Mouse (Mus musculus): ENCODE data around the gene Cdh4. TPM values are rescaled to one million over a fixed set of nuclear protein-coding genes. Genes with fewer than 3 reads are reported as not detected.

Gene Cdh4
- polyA plus RNA-seq, 1 experiment from 2014 or later, result 22.6 TPM

DNA sequence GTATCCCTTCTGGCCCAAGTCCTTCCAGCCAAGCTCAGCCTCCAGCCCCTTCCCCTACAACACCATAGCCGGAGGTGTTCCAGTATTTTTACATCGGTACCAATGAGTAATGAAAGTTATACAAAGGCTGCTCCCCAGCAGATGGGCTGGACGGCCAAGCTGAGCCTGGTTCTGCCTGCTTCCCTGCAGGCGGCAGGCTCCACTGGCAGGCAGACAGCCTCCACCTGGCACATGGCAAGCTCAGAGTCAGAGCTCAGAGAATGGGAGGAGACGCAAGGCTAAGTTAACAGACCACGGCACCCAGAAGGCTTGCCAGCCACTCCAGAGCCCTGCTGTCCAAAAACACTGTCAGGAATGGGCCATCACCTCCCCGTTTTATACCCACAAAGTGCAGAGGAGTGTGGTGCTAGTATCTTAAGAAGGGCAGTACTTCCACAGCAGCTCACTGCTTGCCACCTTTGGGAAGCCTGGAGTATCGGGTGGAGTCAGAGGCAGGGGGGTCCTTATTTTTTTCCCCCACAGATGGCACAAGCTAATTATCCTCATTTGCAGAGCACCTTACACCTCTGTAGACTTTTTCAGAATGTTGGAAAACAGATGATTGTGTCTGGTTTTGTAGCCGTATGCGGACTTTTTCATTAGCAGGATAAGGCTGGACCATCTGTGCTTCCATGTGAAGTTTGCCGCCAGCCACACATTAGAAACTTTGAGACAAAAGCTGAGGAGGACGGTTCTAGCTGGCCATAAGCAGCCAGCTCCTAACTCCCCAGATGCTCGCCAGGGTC is 320.5 kb downstream of the Cdh4 start:
- no peaks in the 10 kb centered on the region for H3K36me3 ChIP-seq
- H3K9me3 ChIP-seq, result no peaks in the 10 kb centered on the region
- H3K9ac ChIP-seq, result no peak overlapping the region
- H3K27ac ChIP-seq, result no peak overlapping the region
- peaks cover 38% of the 10 kb centered on the region for H3K4me1 ChIP-seq
- H3K4me2 ChIP-seq (replicated peaks), result no peak overlapping the region
- H3K4me3 ChIP-seq, result no peak overlapping the region
- H3K27me3 ChIP-seq (replicated peaks), result 0 out of 2 replicates have a peak, but pooled peaks cover 9% of the 10 kb centered on the region
- WGBS, result 65% methylated on average over 13 of the region's 13 CpGs
- no peak for ATAC-seq (ENCODE audit: low FRiP score, low read depth)

DNA sequence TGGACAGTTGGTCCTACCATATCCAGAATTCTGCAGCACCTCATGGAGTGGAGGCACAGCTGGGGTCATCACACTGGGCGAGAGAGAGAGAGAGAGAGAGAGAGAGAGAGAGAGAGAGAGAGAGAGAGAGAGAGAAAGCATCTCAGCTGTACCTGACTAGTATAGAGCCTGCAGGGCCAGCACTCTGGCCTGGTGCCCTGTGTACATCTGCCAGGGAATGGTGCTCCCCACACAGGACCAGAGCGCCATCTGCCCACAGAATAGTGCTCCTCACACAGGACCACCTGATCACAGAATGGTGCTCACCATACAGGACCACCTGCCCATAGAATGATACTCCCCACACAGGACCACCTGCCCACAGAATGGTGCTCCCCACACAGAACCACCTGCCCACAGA is 322.2 kb downstream of the Cdh4 start:
- no peaks in the 10 kb centered on the region for H3K9me3 ChIP-seq
- H3K27me3 ChIP-seq (replicated peaks), result 0 out of 2 replicates have a peak, but pooled peaks cover 9% of the 10 kb centered on the region
- no peak overlapping the region for H3K4me3 ChIP-seq
- 94% methylated on average over 2 of the region's 2 CpGs for WGBS
- no peak for ATAC-seq (ENCODE audit: low FRiP score, low read depth)
- H3K27ac ChIP-seq, result no peak overlapping the region
- peaks cover 50% of the 10 kb centered on the region for H3K4me1 ChIP-seq
- H3K36me3 ChIP-seq, result no peaks in the 10 kb centered on the region
- no peak overlapping the region for H3K9ac ChIP-seq
- H3K4me2 ChIP-seq (replicated peaks), result no peak overlapping the region

- no peaks in the 10 kb centered on the region for H3K9me3 ChIP-seq
- H3K27me3 ChIP-seq (replicated peaks), result 0 out of 2 replicates have a peak, but pooled peaks cover 9% of the 10 kb centered on the region
- peaks cover 42% of the 10 kb centered on the region for H3K4me1 ChIP-seq
- no peak overlapping the region for H3K4me3 ChIP-seq
- peak overlapping the region; percentile 36 for H3K4me2 ChIP-seq (replicated peaks)
- 26% methylated on average over 16 of the region's 16 CpGs for WGBS
- no peaks in the 10 kb centered on the region for H3K36me3 ChIP-seq
- ATAC-seq (ENCODE audit: low FRiP score, low read depth), result peak; percentile 30; the same call in 1 of the 2 replicates
- no peak overlapping the region for H3K27ac ChIP-seq
- no peak overlapping the region for H3K9ac ChIP-seq
Measured at GRCm38 (mm10) chr2:179766664-179767526, 324.7 kb downstream of the Cdh4 start.

- Histone ChIP-seq H3K4me1 (peaks cover 36% of the 10 kb centered on the region), H3K9me3 (no peaks in the 10 kb centered on the region), H3K9ac (no peak overlapping the region), H3K36me3 (no peaks in the 10 kb centered on the region), H3K4me3 (no peak overlapping the region), H3K27ac (no peak overlapping the region), H3K4me2 (replicated peaks) (peak overlapping the region; percentile 36), H3K27me3 (replicated peaks) (0 out of 2 replicates have a peak, but pooled peaks cover 9% of the 10 kb centered on the region)
- ATAC-seq (ENCODE audit: low FRiP score, low read depth), result no peak
- WGBS, result 7% methylated on average over 9 of the region's 9 CpGs
Measured at GRCm38 (mm10) chr2:179767527-179767849, 325.3 kb downstream of the Cdh4 start.

DNA sequence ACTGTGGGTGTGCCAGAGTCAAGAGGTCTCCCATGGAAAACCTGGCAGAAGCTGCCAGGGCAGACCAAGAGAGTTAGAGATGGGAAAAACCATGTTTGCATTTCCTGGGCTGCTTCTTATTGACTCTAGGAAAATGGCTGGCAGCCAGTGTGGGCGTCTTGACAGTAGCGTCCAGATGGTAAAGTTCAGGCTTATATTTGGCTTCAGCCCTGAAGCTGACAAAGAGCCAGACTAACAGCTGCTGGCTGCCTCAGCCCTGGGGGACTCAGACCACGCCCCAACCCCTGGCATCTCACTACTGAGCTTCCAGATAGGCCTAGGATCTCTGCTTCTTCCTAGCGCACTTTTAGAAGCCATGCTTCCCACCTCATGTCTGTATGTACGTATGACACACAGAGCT is 326.9 kb downstream of the Cdh4 start:
- WGBS, result 68% methylated on average over 5 of the region's 5 CpGs
- no peaks in the 10 kb centered on the region for H3K36me3 ChIP-seq
- H3K27me3 ChIP-seq (replicated peaks), result 0 out of 2 replicates have a peak, but pooled peaks cover 9% of the 10 kb centered on the region
- ATAC-seq (ENCODE audit: low FRiP score, low read depth), result no peak
- no peak overlapping the region for H3K4me3 ChIP-seq
- H3K9me3 ChIP-seq, result no peaks in the 10 kb centered on the region
- peaks cover 36% of the 10 kb centered on the region for H3K4me1 ChIP-seq
- H3K4me2 ChIP-seq (replicated peaks), result no peak overlapping the region
- H3K27ac ChIP-seq, result no peak overlapping the region
- no peak overlapping the region for H3K9ac ChIP-seq

DNA sequence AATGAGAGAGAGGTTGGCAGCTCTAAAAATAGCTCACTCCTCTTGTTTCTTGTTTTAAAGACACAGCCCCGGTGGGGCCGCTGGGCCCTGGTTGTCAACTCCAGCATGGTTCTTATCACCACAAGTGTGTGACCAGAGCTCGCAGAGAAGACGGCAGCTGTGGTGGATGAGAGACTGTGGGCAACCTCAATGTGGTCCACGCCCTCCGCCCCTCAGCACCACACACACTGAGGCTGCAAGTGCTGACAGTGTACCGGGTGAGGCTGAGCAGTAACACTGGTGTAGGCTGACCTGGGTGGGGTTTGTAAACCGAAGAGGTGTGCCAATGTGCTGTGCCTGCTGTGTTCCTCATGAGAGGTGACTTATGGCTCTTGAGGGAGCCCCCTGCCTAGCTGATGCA is 327.7 kb downstream of the Cdh4 start:
- H3K4me2 ChIP-seq (replicated peaks), result no peak overlapping the region
- no peak for ATAC-seq (ENCODE audit: low FRiP score, low read depth)
- 86% methylated on average over 8 of the region's 8 CpGs for WGBS
- peaks cover 44% of the 10 kb centered on the region for H3K4me1 ChIP-seq
- H3K27me3 ChIP-seq (replicated peaks), result 0 out of 2 replicates have a peak, but pooled peaks cover 9% of the 10 kb centered on the region
- no peak overlapping the region for H3K9ac ChIP-seq
- no peak overlapping the region for H3K27ac ChIP-seq
- H3K9me3 ChIP-seq, result no peaks in the 10 kb centered on the region
- H3K4me3 ChIP-seq, result no peak overlapping the region
- no peaks in the 10 kb centered on the region for H3K36me3 ChIP-seq

DNA sequence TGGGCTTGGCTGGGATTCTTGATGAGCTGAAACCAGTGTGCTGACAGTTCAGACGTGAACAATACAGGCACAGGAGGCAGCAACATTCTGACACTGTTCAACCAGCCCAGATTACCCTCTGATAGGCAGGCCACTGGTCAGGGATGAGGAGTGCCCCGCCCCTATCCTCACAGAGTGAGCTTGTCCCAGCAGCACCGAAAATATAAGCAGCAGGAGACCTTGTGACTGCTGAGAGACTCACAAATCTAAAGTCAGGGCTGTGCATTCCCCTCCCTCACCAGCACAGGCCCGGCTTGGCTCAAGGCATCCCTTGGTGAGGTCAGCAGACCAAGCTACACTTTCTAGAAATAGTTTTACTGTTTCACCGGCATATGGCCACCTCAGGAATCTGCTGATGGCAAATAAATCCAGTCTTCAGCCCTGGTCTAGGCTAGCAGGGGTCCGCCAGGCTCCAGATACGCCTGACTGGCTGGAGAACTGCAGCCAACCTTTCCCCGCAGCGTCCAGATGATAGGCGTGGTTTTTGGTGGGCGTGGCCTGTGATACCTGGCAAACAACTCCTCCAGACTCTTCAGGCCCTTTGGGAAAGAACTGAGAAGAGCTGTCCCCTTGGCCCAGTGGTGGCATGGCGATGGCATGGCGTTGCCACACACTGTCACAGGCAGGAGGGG is 332.3 kb downstream of the Cdh4 start:
- H3K27me3 ChIP-seq (replicated peaks), result no peaks in the 10 kb centered on the region
- no peak overlapping the region for H3K4me2 ChIP-seq (replicated peaks)
- ATAC-seq (ENCODE audit: low FRiP score, low read depth), result peak; percentile 56; the same call in 1 of the 2 replicates
- no peaks in the 10 kb centered on the region for H3K36me3 ChIP-seq
- H3K27ac ChIP-seq, result no peak overlapping the region
- WGBS, result 13% methylated on average over 13 of the region's 13 CpGs
- H3K9ac ChIP-seq, result no peak overlapping the region
- H3K9me3 ChIP-seq, result no peaks in the 10 kb centered on the region
- H3K4me3 ChIP-seq, result no peak overlapping the region
- H3K4me1 ChIP-seq, result peaks cover 20% of the 10 kb centered on the region; the same call in 1 of the 2 replicates

GRCm38 (mm10) chr2:179775999-179776705 is 333.9 kb downstream of the Cdh4 start:
- Histone ChIP-seq H3K4me1 (peaks cover 21% of the 10 kb centered on the region; the same call in 1 of the 2 replicates), H3K4me3 (no peak overlapping the region), H3K9me3 (no peaks in the 10 kb centered on the region), H3K4me2 (replicated peaks) (no peak overlapping the region), H3K9ac (no peak overlapping the region), H3K36me3 (no peaks in the 10 kb centered on the region), H3K27me3 (replicated peaks) (no peaks in the 10 kb centered on the region), H3K27ac (no peak overlapping the region)
- 86% methylated on average over 10 of the region's 10 CpGs for WGBS
- no peak for ATAC-seq (ENCODE audit: low FRiP score, low read depth)

DNA sequence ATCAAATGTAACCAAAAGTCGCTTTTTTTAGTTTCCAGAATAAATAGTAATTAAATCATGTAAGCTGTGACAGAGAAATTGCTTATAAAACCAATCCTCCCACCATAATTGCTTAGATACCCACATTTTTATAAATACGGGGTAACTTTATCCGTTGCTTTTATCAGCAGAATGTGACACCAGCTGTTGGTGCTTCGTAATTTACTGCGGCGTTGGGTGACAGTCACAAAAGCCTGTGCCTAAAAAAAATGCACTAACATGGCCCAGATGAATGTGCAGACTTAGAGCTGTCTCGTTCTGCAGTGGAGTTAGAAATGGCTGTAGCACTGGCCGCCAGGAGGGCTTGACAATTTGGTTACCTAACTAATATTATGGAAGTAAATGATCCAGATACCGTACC is 337.0 kb downstream of the Cdh4 start:
- H3K27ac ChIP-seq, result no peak overlapping the region
- H3K4me1 ChIP-seq, result peaks cover 16% of the 10 kb centered on the region; the same call in 1 of the 2 replicates
- H3K4me3 ChIP-seq, result no peak overlapping the region
- no peak overlapping the region for H3K4me2 ChIP-seq (replicated peaks)
- H3K36me3 ChIP-seq, result no peaks in the 10 kb centered on the region
- 76% methylated on average over 9 of the region's 9 CpGs for WGBS
- ATAC-seq (ENCODE audit: low FRiP score, low read depth), result no peak
- no peak overlapping the region for H3K9ac ChIP-seq
- H3K27me3 ChIP-seq (replicated peaks), result no peaks in the 10 kb centered on the region
- no peaks in the 10 kb centered on the region for H3K9me3 ChIP-seq

DNA sequence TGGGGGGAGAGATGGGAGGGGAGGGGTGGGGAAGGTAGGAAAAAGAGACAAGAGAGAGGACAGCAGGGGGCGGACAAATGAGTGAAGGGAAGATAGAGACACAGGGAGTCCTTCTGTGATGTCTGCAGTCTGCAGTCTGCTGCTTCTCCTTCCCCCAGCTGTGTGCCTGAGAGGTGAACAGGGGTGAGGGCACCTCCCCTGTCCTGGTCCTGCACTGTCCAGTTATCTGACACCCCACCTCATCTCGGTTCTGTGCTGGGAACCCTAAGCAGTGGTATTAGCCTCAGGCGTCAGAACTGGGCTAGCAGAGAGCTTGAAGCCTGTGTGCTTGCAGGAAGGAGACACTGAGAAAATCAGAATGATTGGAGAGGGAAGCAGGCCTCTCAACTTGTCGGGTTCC is 338.7 kb downstream of the Cdh4 start:
- no peak overlapping the region for H3K27ac ChIP-seq
- H3K27me3 ChIP-seq (replicated peaks), result no peaks in the 10 kb centered on the region
- no peak for ATAC-seq (ENCODE audit: low FRiP score, low read depth)

DNA sequence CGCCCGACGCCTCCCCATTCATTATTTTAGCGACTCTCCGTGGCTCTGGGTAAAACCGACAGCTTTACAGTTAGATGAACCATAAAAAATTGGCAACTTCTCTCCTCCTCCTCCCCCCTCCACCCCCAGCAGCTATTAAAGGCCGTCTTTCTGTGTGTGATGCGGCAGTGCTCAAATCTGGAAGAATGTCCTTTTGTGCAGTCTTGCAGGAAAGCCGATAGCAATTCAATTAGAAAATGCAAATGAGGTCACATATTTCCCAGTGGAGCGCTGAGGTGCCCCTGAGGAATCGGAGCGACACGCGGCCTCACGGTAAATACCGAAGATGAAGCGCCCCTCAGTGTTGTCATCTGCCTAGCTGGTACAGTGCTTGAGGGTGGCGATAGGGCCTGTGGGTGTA is 345.0 kb downstream of the Cdh4 start:
- Histone ChIP-seq H3K27ac (no peak overlapping the region), H3K4me3 (no peak overlapping the region), H3K4me1 (peaks cover 19% of the 10 kb centered on the region), H3K9me3 (no peaks in the 10 kb centered on the region), H3K36me3 (no peaks in the 10 kb centered on the region), H3K4me2 (replicated peaks) (peak overlapping the region; percentile 25; the same call in 1 of the 2 replicates), H3K9ac (no peak overlapping the region), H3K27me3 (replicated peaks) (no peaks in the 10 kb centered on the region)
- WGBS, result 16% methylated on average over 18 of the region's 18 CpGs
- peak; percentile 86 for ATAC-seq (ENCODE audit: low FRiP score, low read depth)

More for the DNA sequence above, 338.7 kb downstream of the Cdh4 start:
- 42% methylated on average over 4 of the region's 4 CpGs for WGBS
- no peaks in the 10 kb centered on the region for H3K36me3 ChIP-seq
- no peaks in the 10 kb centered on the region for H3K9me3 ChIP-seq
- H3K4me3 ChIP-seq, result no peak overlapping the region
- H3K9ac ChIP-seq, result no peak overlapping the region
- 0 out of 2 replicates have a peak, but pooled peaks cover 3% of the 10 kb centered on the region for H3K4me1 ChIP-seq
- no peak overlapping the region for H3K4me2 ChIP-seq (replicated peaks)
